Mouse (Mus musculus) duodenum, adult 2 months (tissue): ENCODE results near the gene Gsg1l. TPM values are rescaled to one million over a fixed set of nuclear protein-coding genes. Genes with fewer than 3 reads are reported as not detected.

Source experiments
- polyA plus RNA-seq: library from polyadenylated mRNA; depleted of rRNA; stranded (reverse); fragments of >200 nt; gene quantifications from 2 replicates; pipeline ENCODE4 v1.2.3, GENCODE M21; 2012; ENCODE audit warnings: low replicate concordance; rRNA removed

Gene Gsg1l
- 0.05 and 0.44 TPM in 2 replicates for polyA plus RNA-seq

DNA sequence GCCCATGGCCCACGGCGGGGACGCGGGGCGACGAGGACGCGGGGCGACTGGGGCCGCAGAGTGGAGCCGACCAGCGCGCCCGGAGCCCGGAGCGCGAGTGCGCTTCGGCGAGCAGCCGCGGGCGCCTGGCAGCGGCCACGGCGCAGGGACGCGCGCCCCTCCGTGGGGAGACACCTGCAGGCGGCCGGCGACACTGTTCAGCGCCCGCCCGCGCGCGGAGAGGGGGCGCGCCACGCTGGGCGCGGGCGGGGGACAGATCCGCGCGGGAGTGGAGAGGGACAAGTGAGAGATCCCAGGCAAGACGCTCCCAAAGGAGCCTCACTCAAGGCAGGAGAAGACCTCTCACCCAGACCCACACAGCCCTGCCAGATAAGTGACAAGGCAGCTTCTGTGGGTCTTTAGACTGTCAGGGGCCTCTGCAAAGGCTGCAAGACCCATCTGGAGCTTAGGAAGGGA, at the start of gene Gsg1l:
Gene Gsg1l (minus strand): TSS at position 126 of the 456 bp plus-strand sequence.

Other genes with a start within 250 kb of the Gsg1l start
- 91.5 and 107 TPM in 2 replicates for gene Xpo6, start 118.1 kb upstream of the Gsg1l start, polyA plus RNA-seq
- gene Sbk1, start 190.2 kb upstream of the Gsg1l start, polyA plus RNA-seq: 10.7 and 27.3 TPM in 2 replicates